Mouse (Mus musculus): ENCODE results near the gene Nans.

GRCm38 (mm10) chr4:46475101-46475500 lies 13.9 kb upstream of the Nans start:
- no peak for TF ChIP-seq CTCF (IDR thresholded peaks at IDR 0.05; ENCODE audit: low read depth, low read length)
- no peak for TF ChIP-seq POLR2A (IDR thresholded peaks at IDR 0.05; ENCODE audit: borderline replicate concordance, low read depth, low read length)

Measured in bone marrow macrophage, adult 2 months (primary cell).